Mouse (Mus musculus): ENCODE measurements at regions not wholly inside any gene's neighbourhood (a gene's known extent, or its start where the extent isn't known, plus 50 kb on each side); places are given as distances from the start of the nearest gene placed in this dataset.

- peak; percentile 31 for DNase-seq (ENCODE audit: low spot score)
These were observed 109.9 kb downstream of the Sec23a start for GRCm38 (mm10) chr12:58901931-58902330.

DNA sequence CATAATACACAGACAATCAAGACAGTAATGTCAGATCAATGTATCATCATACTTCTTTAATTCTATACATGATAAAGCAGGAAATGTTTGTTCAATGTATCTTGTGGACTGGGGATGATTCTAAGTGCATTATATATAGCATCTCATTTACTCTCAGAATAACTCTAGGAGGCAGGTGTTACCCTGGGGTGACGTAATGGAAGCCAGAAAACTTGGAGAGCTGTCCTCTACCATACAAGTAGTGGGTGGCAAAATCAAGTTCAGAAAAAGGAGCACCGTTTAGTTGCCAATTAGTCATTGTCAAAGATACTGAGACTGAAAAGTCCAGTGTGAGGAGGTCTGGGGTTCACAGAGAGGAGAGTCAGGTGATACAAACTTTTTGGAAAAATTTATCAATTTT, 136.0 kb downstream of the Sec23a start:
- DNase-seq (ENCODE audit: low spot score): no peak

- DNase-seq (ENCODE audit: low spot score): no peak
These were observed 139.4 kb downstream of the Sec23a start for GRCm38 (mm10) chr12:58872465-58872864.

- DNase-seq (ENCODE audit: low spot score): no peak
These were observed 155.3 kb downstream of the Sec23a start for GRCm38 (mm10) chr12:58856498-58856897.

DNA sequence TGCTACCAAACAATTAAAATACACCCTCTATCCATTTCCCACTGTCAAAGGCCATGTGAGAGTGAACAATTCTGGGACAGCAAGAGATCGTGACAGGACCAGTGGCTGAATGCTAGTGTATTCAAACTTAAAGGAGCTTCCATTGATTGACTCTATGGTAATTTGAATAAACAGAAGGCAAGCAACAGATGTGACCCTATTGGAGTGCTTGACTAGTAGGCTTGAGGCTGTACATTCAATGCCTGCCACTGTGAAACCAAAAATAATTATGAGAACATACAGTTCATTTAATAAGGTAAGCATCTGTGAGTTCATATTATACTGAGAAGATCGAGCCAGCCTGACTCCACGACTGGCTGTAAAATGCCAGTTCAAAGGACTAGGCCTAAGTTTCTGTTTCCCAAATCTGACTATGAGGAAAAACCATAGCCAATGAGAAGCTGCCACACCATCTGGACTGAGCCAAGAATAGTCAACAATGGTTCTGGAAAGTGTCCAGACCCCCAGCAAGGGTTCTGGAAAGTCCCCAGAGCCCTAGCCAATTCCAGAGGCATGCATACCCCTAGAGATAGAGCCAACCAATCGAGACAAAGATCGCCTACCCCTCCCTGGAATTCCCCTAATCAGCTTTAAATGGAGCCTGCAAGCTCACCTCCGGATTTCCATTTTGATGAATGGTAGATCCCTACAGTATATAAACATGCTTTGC, 160.0 kb downstream of the Sec23a start:
- DNase-seq (ENCODE audit: low spot score): no peak

GRCm38 (mm10) chr12:58829656-58830055, 182.2 kb downstream of the Sec23a start:
- DNase-seq (ENCODE audit: low spot score): no peak

- no peak for DNase-seq (ENCODE audit: low spot score)
These were observed 184.0 kb downstream of the Sec23a start for GRCm38 (mm10) chr12:58827864-58828263.

DNA sequence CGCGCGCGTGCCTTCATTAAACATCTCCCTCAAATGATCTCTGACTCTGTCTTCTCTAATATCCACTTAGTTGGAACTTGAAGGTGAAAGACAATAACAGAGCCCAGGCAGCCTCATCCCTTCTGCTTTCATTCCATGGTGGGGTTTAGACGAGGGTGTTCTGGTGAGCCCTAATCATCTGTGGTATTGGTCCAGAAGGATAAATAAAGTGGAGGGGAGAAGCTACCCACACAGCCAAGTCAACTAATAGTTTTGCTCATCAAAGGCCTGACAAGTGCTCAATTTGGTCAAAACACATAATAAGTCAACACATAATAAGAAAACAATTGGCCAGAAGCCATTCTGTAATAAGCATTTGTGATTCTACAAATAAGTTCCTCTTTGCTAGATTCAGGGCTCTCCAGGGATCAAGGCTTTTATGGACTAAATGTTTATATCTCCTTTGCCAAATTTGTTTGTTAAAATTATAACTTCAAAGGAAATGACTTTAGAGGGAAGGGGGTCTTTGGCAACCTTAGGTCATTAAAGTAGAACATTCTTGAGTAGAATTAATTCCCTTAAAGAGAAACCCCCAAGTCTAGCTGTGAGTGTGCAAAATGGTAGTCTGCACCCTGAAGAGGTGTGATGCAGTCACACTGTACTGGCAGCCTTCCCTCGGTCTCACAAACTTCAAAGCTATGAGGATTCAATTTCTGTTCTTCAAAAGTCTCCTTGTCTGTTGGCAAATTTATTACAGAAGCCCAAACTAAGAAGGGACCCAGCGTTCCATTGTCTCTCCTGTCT, 186.5 kb downstream of the Sec23a start:
- DNase-seq (ENCODE audit: low spot score): no peak

- DNase-seq (ENCODE audit: low spot score): no peak
These were observed 188.8 kb downstream of the Sec23a start for GRCm38 (mm10) chr12:58822971-58823370.

GRCm38 (mm10) chr12:58804068-58804467, 207.7 kb downstream of the Sec23a start:
- no peak for DNase-seq (ENCODE audit: low spot score)

GRCm38 (mm10) chr12:58802410-58802809, 209.4 kb downstream of the Sec23a start:
- DNase-seq (ENCODE audit: low spot score): peak; percentile 85
